Mouse (Mus musculus): ENCODE data around the gene Paqr5.

- TF ChIP-seq CTCF (IDR thresholded peaks at IDR 0.05) = no peak
- no peak for TF ChIP-seq EP300 (IDR thresholded peaks at IDR 0.05; ENCODE audit: insufficient read depth, low read depth, low read length)
These were observed 18.3 kb downstream of the Paqr5 start for GRCm38 (mm10) chr9:62008360-62008759.
